Mouse (Mus musculus) cerebellum, postnatal 14 days (tissue): ENCODE measurements around the gene Arhgef39.

Source experiments
- DNase-seq, 2 experiments: peaks; one replicate each; pipeline ENCODE4 v3.0.0; 2021; ENCODE audit warnings: mixed read lengths in 2 of 2

Gene Arhgef39

GRCm38 (mm10) chr4:43499407-43500333 lies at the start of gene Arhgef39:
Gene Arhgef39 (minus strand): TSS chr4:43499695.
- DNase-seq = peak; percentile 85 to 87

GRCm38 (mm10) chr4:43549055-43549454 lies 49.6 kb upstream of the Arhgef39 start:
- no peak for DNase-seq

- DNase-seq = no peak
These were observed 47.7 kb upstream of the Arhgef39 start for GRCm38 (mm10) chr4:43547160-43547559.

- DNase-seq = no peak
These were observed 47.0 kb upstream of the Arhgef39 start for GRCm38 (mm10) chr4:43546375-43547047.

GRCm38 (mm10) chr4:43542044-43542443 lies 42.5 kb upstream of the Arhgef39 start:
- no peak for DNase-seq

- DNase-seq = no peak
These were observed 36.5 kb upstream of the Arhgef39 start for GRCm38 (mm10) chr4:43536031-43536430.

- DNase-seq = no peak
These were observed 36.1 kb upstream of the Arhgef39 start for GRCm38 (mm10) chr4:43535628-43536027.

GRCm38 (mm10) chr4:43533270-43533669 lies 33.8 kb upstream of the Arhgef39 start:
- DNase-seq = no peak

GRCm38 (mm10) chr4:43530581-43530980 lies 31.1 kb upstream of the Arhgef39 start:
- peak; percentile 78 to 87 for DNase-seq

GRCm38 (mm10) chr4:43530081-43530501 lies 30.6 kb upstream of the Arhgef39 start:
- DNase-seq = no peak

- peak in 1 of 2 experiments; percentile 49 for DNase-seq
These were observed 29.0 kb upstream of the Arhgef39 start for GRCm38 (mm10) chr4:43528487-43528886.

- DNase-seq = peak in 1 of 2 experiments; percentile 39
These were observed 28.4 kb upstream of the Arhgef39 start for GRCm38 (mm10) chr4:43527880-43528279.

- peak; percentile 97 for DNase-seq
These were observed 20.5 kb upstream of the Arhgef39 start for GRCm38 (mm10) chr4:43519956-43520355.

- no peak for DNase-seq
These were observed 20.1 kb upstream of the Arhgef39 start for GRCm38 (mm10) chr4:43519551-43519950.

GRCm38 (mm10) chr4:43515764-43516708 lies 16.5 kb upstream of the Arhgef39 start:
- no peak for DNase-seq

- DNase-seq = no peak
These were observed 14.3 kb upstream of the Arhgef39 start for GRCm38 (mm10) chr4:43513791-43514190.

- no peak for DNase-seq
These were observed 13.8 kb upstream of the Arhgef39 start for GRCm38 (mm10) chr4:43513300-43513699.

GRCm38 (mm10) chr4:43512653-43513052 lies 13.2 kb upstream of the Arhgef39 start:
- no peak for DNase-seq

GRCm38 (mm10) chr4:43511675-43512454 lies 12.4 kb upstream of the Arhgef39 start:
- DNase-seq = no peak

GRCm38 (mm10) chr4:43509109-43509508 lies 9.6 kb upstream of the Arhgef39 start:
- DNase-seq = no peak

GRCm38 (mm10) chr4:43508666-43508997 lies 9.1 kb upstream of the Arhgef39 start:
- no peak for DNase-seq
